Mouse (Mus musculus) frontal cortex, postnatal 10 days (tissue): Measurements from ENCODE around the gene Kalrn.

Experiments
- DNase-seq, 2 experiments: peaks; one replicate each; pipeline ENCODE4 v3.0.0; 2022; ENCODE audit warnings: low spot score in 2 of 2, mixed read lengths in 1 of 2

Gene Kalrn

DNA sequence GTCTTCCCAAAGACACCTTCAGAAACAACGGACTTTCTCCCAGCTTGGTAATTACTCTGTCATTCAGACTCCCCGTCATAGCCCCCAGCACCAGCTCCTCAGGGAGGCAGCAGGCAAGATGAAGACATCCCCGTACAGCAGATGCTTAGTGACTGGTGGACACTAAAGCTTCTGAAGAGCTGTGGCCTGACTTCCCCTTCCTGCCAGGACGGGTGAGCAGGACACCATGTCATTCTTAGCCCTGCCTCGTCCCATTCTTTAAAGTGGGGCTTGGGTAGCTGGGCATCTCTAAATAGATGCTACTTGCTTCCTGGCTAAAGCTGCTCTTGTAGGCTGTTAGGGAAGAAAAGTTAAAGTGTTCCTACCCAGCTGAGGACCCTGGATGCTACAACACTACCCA is 145.7 kb downstream of the Kalrn start:
- DNase-seq, result no peak

DNA sequence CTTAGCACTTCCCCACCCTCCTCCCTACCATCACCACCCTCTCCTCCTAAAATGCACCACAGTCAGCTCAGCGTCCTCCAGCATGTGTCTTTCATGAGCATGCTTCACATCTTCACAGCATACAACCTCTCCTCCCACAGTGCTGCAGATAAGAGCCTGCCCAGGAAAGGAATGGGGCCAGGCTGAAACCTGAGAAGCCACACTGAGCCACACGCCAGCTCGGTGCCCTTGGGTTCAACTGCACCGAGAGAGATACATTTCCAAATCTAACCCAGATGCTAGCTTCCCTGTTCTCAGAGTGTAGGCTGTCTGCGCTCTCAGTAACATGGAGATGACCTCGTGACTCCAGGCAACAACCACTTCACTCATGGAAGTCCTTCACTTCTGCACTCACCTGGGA is 151.9 kb downstream of the Kalrn start:
- no peak for DNase-seq

DNA sequence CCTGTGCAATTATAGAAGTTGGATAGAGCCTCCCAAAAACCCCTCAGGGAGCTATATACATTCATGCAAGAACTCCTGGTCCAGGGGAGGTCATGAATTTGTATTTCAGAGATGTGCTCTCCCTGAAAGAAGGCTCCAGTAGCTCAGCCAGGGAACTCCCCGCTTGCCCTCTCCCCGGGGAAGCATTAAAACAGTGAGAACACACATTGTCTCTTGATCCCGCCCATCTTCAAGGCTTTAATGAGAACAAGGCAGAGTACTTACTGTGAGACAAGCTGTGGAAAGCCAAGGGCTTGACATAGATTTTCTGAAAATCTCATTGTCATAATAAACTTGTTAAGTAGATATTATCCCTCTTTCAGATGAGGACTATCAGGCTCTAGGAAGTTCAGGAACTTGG is 155.4 kb downstream of the Kalrn start:
- no peak for DNase-seq

DNA sequence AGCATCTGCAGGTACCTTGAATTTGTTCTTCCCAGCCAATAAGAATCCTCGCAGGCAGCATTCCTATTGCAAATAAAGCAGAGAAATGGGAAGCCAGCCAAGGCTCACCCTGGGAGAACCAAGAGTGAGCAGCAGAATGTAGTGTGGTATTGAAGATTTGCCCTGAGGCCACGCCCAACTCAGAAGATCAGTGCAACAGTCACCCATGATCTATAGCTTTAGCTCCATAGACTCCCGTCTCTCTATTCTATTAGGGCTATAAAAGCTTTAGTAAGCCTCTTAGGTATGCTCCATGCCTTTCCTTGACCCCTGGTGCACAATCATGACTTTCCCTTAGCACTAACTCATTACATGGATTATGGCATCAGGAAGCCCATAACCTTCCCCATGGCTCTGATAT is 155.9 kb downstream of the Kalrn start:
- no peak for DNase-seq

- DNase-seq, result peak; percentile 39 to 42
These were observed 158.8 kb downstream of the Kalrn start for GRCm38 (mm10) chr16:34414581-34414980.

DNA sequence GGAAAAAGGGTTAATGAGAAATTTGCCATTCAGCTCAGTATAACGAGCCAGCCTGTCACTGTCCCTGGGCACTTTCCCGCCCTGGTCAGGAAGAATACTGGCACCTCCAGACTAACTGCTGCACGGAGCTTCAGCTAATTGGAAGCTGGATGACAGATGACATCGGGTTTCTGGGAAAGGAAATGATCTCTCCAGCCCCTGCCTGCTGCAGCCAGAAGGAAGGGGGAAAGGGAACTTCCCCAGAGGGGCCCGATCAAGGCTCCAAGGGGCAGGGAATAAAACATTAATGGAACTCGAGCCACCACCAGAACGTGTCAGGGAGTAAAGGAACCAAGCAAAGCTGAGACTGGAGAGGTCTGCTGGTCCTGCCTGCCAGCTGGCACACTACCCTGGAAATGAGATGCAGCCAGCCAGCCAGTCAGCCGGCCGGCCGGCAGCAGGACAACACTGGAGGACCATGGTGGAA is 159.4 kb downstream of the Kalrn start:
- peak in 1 of 2 experiments; percentile 47 for DNase-seq

- no peak for DNase-seq
These were observed 166.3 kb downstream of the Kalrn start for GRCm38 (mm10) chr16:34407036-34407435.

GRCm38 (mm10) chr16:34405094-34405493 is 168.2 kb downstream of the Kalrn start:
- no peak for DNase-seq

- no peak for DNase-seq
These were observed 172.1 kb downstream of the Kalrn start for GRCm38 (mm10) chr16:34401216-34401615.

GRCm38 (mm10) chr16:34400102-34400728 is 173.1 kb downstream of the Kalrn start:
- DNase-seq, result no peak

- DNase-seq, result peak; percentile 46 to 58
These were observed 178.0 kb downstream of the Kalrn start for GRCm38 (mm10) chr16:34395221-34395811.

DNA sequence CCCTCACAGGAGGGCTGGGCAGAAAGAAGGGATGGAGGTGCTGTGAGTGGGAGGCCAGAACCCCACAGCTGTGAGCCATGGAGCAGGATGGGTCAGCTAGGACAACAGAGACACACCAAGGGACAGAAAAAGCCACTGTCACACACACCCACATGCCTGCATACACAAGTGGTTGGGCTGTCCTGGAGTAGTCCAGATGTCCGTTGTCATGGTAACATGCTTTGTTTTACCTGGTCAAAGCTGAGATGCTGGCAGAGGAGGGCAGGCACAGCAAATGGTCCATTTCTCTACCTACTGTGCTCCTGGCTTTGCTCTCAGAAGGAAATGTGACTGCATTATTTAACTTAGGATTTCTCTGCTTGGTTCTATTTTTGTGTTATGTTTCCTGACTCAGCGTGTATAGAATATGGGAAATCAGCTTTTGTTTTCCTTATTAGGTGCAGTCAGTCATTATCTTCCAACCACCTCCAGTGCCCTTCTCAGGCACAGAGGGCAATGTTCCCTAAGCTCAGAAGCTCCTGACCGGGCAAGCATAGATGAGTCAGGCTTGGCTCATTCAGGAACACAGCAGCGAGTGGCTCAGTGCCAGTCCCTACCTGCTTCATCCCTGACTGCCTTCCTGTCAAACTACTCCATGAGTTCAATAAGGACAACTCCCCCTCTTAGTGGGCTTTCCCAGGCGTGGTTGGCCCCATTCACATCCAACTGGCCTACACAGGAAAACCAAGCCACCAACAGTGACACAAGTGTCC is 183.6 kb downstream of the Kalrn start:
- no peak for DNase-seq

DNA sequence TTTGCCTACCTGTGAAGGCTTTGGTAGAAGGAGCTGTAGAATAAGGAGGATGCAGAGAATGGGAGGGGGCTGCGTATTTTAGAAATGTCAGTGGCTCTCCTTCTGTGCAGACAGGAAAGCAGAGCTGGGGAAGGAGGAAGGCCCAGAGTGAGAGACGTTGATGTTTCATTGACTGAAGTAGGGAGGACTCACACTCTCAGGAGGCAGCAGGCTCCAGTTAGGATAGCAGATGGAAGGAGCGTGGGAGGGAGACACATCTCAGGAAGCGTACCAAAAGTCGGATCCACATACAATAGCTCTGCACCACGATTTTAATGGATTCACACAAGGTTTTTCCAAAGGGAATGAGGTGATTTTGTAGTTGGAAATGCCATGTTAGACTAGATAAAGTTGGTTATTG is 184.5 kb downstream of the Kalrn start:
- DNase-seq, result peak in 1 of 2 experiments; percentile 37

DNA sequence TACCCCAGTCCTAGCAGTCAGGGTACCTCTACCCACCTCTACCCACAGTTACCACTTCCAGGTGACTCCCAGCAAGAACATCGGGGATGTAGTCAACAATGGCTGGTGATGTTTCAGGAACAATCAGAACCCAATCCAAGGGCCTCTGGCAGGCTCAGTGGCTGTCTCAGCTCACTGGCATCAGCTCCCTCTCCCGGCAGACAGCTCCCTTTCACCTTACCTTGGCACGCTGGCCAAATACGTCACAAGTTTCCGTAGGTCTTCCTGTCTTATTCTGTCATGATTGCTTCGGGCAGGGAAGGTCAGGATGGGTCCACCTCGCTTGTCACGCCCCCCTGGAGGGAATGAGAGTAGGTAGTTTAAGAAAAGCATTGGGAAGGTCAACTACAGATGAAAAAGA is 188.3 kb downstream of the Kalrn start:
- no peak for DNase-seq

DNA sequence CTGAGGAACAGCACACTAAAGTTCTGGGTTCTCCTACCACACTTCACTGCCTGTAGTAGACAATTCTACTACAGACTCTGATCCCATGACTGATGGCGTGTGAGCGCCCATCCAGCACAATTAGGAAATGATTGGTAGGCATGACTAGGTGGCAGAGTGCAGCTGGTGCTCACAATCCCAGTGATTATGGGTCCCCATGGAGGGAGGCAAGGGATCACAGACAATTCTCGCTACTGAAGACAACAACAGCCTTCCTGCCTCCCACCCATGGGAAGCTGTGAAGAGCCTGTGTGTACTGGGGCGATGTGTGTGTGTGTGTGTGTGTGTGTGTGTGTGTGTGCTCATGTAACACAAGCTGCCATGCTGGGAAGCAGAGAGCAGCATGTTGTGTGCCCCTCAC is 190.3 kb downstream of the Kalrn start:
- no peak for DNase-seq

GRCm38 (mm10) chr16:34376166-34376857 is 197.0 kb downstream of the Kalrn start:
- no peak for DNase-seq

DNA sequence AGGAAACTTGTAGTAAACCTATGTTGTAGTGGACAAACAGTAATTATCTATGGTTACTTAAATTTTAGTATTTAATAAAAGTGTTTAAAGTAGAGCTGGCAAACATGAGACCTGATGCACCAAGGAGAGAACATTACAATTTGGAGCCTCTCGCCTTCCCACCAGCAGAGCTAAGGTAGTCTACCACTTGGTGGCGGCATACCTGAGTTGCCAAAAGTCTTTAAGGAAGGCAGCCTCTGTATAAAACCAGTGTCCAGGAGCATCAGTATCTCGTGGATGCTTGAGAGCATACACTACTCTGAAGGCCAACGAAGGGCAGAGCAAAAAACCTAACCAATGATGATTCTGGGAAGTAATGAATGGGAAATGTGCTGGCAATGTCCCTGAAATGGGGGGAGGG is 199.8 kb downstream of the Kalrn start:
- DNase-seq, result no peak

- DNase-seq, result no peak
These were observed 201.1 kb downstream of the Kalrn start for GRCm38 (mm10) chr16:34372103-34372741.

DNA sequence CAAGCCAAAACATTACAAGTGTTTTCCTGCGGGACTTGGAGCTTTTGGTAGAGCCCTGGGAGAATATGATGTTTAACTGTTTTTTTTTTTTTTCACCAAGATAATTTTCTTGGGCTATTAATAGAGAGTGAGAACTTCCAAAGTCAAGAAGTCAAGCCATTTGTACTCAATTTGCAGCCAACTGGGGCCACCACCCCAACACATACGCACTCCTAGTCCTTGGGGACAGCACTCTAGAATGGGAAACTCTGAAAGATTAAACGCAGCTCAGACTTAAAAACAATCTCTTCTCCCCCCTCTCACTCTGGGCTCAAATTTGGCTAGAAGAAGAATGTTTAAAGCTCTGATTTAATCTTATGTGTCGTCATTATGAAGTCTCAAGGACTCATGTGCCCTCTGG is 214.1 kb downstream of the Kalrn start:
- DNase-seq, result no peak

- no peak for DNase-seq
These were observed 217.8 kb downstream of the Kalrn start for GRCm38 (mm10) chr16:34355547-34355946.

- no peak for DNase-seq
These were observed 219.3 kb downstream of the Kalrn start for GRCm38 (mm10) chr16:34354042-34354441.

- no peak for DNase-seq
These were observed 220.6 kb downstream of the Kalrn start for GRCm38 (mm10) chr16:34352747-34353146.
